Comparison of ENCODE assay signal across 34 mouse cellular contexts in genomic region chr13:56256716-56257299, GRCm38 (mm10). TPM values are rescaled to one million over a fixed set of nuclear protein-coding genes. Genes with fewer than 3 reads are reported as not detected.
DNase-seq lines count a peak whose midpoint lies in the region; ATAC-seq and TF ChIP-seq lines count a peak whose summit lies in the region.
"Had no signal": no experiment of that assay in that cellular context is flagged by ENCODE, and none has a peak within 500 bp of the region (broad histone marks: within the 10 kb centered on the region; RNA-seq: fewer than 3 reads in every experiment).

No protein-coding gene starts in this region.

- H3K4me1 ChIP-seq in hindbrain, embryonic 10.5 days (replicated peaks), result peaks cover 94% of the 10 kb centered on the region
- H3K4me1 ChIP-seq in hindbrain, postnatal 0 days (ENCODE audit: insufficient read depth, low read length), result peaks cover 8% of the 10 kb centered on the region
- peaks cover 55% of the 10 kb centered on the region for H3K4me1 ChIP-seq in midbrain, embryonic 11.5 days (ENCODE audit: control insufficient read depth, insufficient read depth, low read length)
- H3K4me1 ChIP-seq in midbrain, embryonic 16.5 days (ENCODE audit: control insufficient read depth, insufficient read depth, low read length), result peaks cover 18% of the 10 kb centered on the region
- H3K4me1 ChIP-seq in embryonic facial prominence, embryonic 10.5 days, result peaks cover 59% of the 10 kb centered on the region
- peaks cover 12% of the 10 kb centered on the region for H3K4me1 ChIP-seq in intestine, embryonic 16.5 days (ENCODE audit: control insufficient read depth, insufficient read depth, low read length)

- H3K27ac ChIP-seq in hindbrain, embryonic 10.5 days, result peak overlapping the region; percentile 89
- H3K27ac ChIP-seq in hindbrain, postnatal 0 days, result no peak overlapping the region
- H3K27ac ChIP-seq in midbrain, embryonic 11.5 days (ENCODE audit: low read depth, low read length), result no peak overlapping the region
- no peak overlapping the region for H3K27ac ChIP-seq in midbrain, embryonic 16.5 days (ENCODE audit: low read length)
- no peak overlapping the region for H3K27ac ChIP-seq in embryonic facial prominence, embryonic 10.5 days (replicated peaks)
- H3K27ac ChIP-seq in intestine, embryonic 16.5 days (ENCODE audit: low read length), result no peak overlapping the region
- H3K27ac ChIP-seq: hindbrain, embryonic 14.5 days; layer of hippocampus, adult 2 months; left cerebral cortex, adult 2 months; liver, embryonic 12.5 days; neural tube, embryonic 13.5 days had no signal

- DNase-seq in hindbrain, embryonic 10.5 days (ENCODE audit: low spot score), result peak; percentile 62
- DNase-seq in hindbrain, postnatal 0 days (ENCODE audit: low spot score), result no peak
- DNase-seq in midbrain, embryonic 11.5 days (ENCODE audit: low spot score, missing footprints), result peak; percentile 91
- DNase-seq in embryo, embryonic 10 days (ENCODE audit: low spot score), result peak; percentile 47
- DNase-seq in embryonic facial prominence, embryonic 10.5 days (ENCODE audit: low spot score), result peak; percentile 42
- DNase-seq in testis, postnatal 10 days (ENCODE audit: low spot score), result no peak
- DNase-seq: adrenal gland, postnatal 10 days; cerebellum, adult 11 months; cerebellum, adult 9-10 months; cerebellum, postnatal 36 days; forebrain, postnatal 0 days; gastrocnemius, postnatal 10 days; heart, postnatal 14 days; kidney, adult 2 months; kidney, postnatal 36 days; liver, postnatal 0 days; lung, postnatal 36 days had no signal

- H3K9ac ChIP-seq in hindbrain, postnatal 0 days (replicated peaks; ENCODE audit: low read length), result no peak overlapping the region
- H3K9ac ChIP-seq in midbrain, embryonic 11.5 days (ENCODE audit: low read length), result no peak overlapping the region
- no peak overlapping the region for H3K9ac ChIP-seq in midbrain, embryonic 16.5 days (ENCODE audit: low read depth, low read length)
- H3K9ac ChIP-seq in intestine, embryonic 16.5 days (ENCODE audit: low read depth, low read length), result no peak overlapping the region
- H3K9ac ChIP-seq: forebrain, postnatal 0 days; hindbrain, embryonic 14.5 days; liver, embryonic 12.5 days; liver, postnatal 0 days; neural tube, embryonic 13.5 days had no signal

- H3K4me3 ChIP-seq in hindbrain, embryonic 10.5 days, result peak overlapping the region; percentile 4; the same call in 1 of the 2 replicates
- no peak overlapping the region for H3K4me3 ChIP-seq in hindbrain, postnatal 0 days (ENCODE audit: low read length)
- H3K4me3 ChIP-seq in midbrain, embryonic 11.5 days (ENCODE audit: low read depth, low read length), result no peak overlapping the region
- H3K4me3 ChIP-seq in midbrain, embryonic 16.5 days (ENCODE audit: low read depth, low read length), result no peak overlapping the region
- 0 out of 2 replicates have a peak overlapping the region, but pooled peaks have one; percentile 13 for H3K4me3 ChIP-seq in embryonic facial prominence, embryonic 10.5 days
- no peak overlapping the region for H3K4me3 ChIP-seq in intestine, embryonic 16.5 days (ENCODE audit: low read length)
- H3K4me3 ChIP-seq: layer of hippocampus, adult 2 months; left cerebral cortex, adult 2 months; liver, embryonic 12.5 days; megakaryocyte, embryonic 14.5 days; neural tube, embryonic 13.5 days had no signal

- H3K4me2 ChIP-seq in hindbrain, postnatal 0 days (ENCODE audit: low read depth, low read length), result no peak overlapping the region
- H3K4me2 ChIP-seq in midbrain, embryonic 11.5 days, result 0 out of 2 replicates have a peak overlapping the region, but pooled peaks have one; percentile 1
- no peak overlapping the region for H3K4me2 ChIP-seq in midbrain, embryonic 16.5 days (ENCODE audit: low read length)
- no peak overlapping the region for H3K4me2 ChIP-seq in intestine, embryonic 16.5 days (ENCODE audit: low read depth, low read length)
- H3K4me2 ChIP-seq: hindbrain, embryonic 14.5 days; liver, embryonic 12.5 days; neural tube, embryonic 13.5 days had no signal

- no peaks in the 10 kb centered on the region for H3K36me3 ChIP-seq in hindbrain, embryonic 10.5 days
- no peaks in the 10 kb centered on the region for H3K36me3 ChIP-seq in hindbrain, postnatal 0 days (ENCODE audit: insufficient read depth, low read length)
- H3K36me3 ChIP-seq in midbrain, embryonic 11.5 days (ENCODE audit: control insufficient read depth, insufficient read depth, low read length), result no peaks in the 10 kb centered on the region
- H3K36me3 ChIP-seq in midbrain, embryonic 16.5 days (ENCODE audit: control insufficient read depth, insufficient read depth, low read length), result no peaks in the 10 kb centered on the region
- no peaks in the 10 kb centered on the region for H3K36me3 ChIP-seq in embryonic facial prominence, embryonic 10.5 days (replicated peaks)
- H3K36me3 ChIP-seq in intestine, embryonic 16.5 days (ENCODE audit: control insufficient read depth, insufficient read depth, low read length), result no peaks in the 10 kb centered on the region
- H3K36me3 ChIP-seq: liver, embryonic 12.5 days; neural tube, embryonic 13.5 days had no signal

- no peak for ATAC-seq in hindbrain, postnatal 0 days
- no peak for ATAC-seq in midbrain, embryonic 11.5 days (ENCODE audit: low FRiP score)
- no peak for ATAC-seq in midbrain, embryonic 16.5 days
- no peak for ATAC-seq in intestine, embryonic 16.5 days
- ATAC-seq: forebrain, postnatal 0 days; liver, embryonic 12.5 days; liver, postnatal 0 days; Patski had no signal

- WGBS in hindbrain, embryonic 10.5 days, result 4% methylated on average over 14 of the region's 14 CpGs
- 14% methylated on average over 14 of the region's 14 CpGs for WGBS in hindbrain, postnatal 0 days
- WGBS in midbrain, embryonic 11.5 days, result 3% methylated on average over 14 of the region's 14 CpGs
- WGBS in midbrain, embryonic 16.5 days, result 9% methylated on average over 14 of the region's 14 CpGs
- WGBS in embryonic facial prominence, embryonic 10.5 days, result 4% methylated on average over 14 of the region's 14 CpGs
- WGBS in intestine, embryonic 16.5 days, result 7% methylated on average over 14 of the region's 14 CpGs

- H3K9me3 ChIP-seq in hindbrain, embryonic 10.5 days, result no peaks in the 10 kb centered on the region
- H3K9me3 ChIP-seq in hindbrain, postnatal 0 days (ENCODE audit: low read length), result no peaks in the 10 kb centered on the region
- no peaks in the 10 kb centered on the region for H3K9me3 ChIP-seq in midbrain, embryonic 11.5 days (ENCODE audit: control insufficient read depth, low read length)
- no peaks in the 10 kb centered on the region for H3K9me3 ChIP-seq in midbrain, embryonic 16.5 days (replicated peaks; ENCODE audit: control insufficient read depth, low read length, poor library complexity, severe bottlenecking)
- no peaks in the 10 kb centered on the region for H3K9me3 ChIP-seq in embryonic facial prominence, embryonic 10.5 days
- H3K9me3 ChIP-seq in intestine, embryonic 16.5 days (ENCODE audit: control insufficient read depth, low read length), result no peaks in the 10 kb centered on the region
- H3K9me3 ChIP-seq: liver, embryonic 12.5 days; neural tube, embryonic 13.5 days had no signal

- peaks cover 100% of the 10 kb centered on the region for H3K27me3 ChIP-seq in hindbrain, embryonic 10.5 days (ENCODE audit: insufficient read depth, poor library complexity, severe bottlenecking)
- H3K27me3 ChIP-seq in hindbrain, postnatal 0 days (ENCODE audit: insufficient read depth, low read length), result peaks cover 87% of the 10 kb centered on the region
- H3K27me3 ChIP-seq in midbrain, embryonic 11.5 days (ENCODE audit: control insufficient read depth, insufficient read depth, low read length), result peaks cover 89% of the 10 kb centered on the region
- peaks cover 64% of the 10 kb centered on the region for H3K27me3 ChIP-seq in midbrain, embryonic 16.5 days (ENCODE audit: control insufficient read depth, insufficient read depth, low read depth, low read length)
- H3K27me3 ChIP-seq in embryonic facial prominence, embryonic 10.5 days (replicated peaks; ENCODE audit: low read depth, poor library complexity, severe bottlenecking), result peaks cover 100% of the 10 kb centered on the region
- peaks cover 97% of the 10 kb centered on the region for H3K27me3 ChIP-seq in intestine, embryonic 16.5 days (replicated peaks; ENCODE audit: control insufficient read depth, insufficient read depth, low read length)

- TF ChIP-seq CTCF in hindbrain, postnatal 0 days (IDR thresholded peaks at IDR 0.05; ENCODE audit: low read depth), result no peak

RNA-seq across cellular contexts. Expression of gene Neurog1, which starts 4.8 kb away (rescaled TPM):
- 28.4 and 33.7 TPM in 2 replicates for polyA plus RNA-seq in hindbrain, embryonic 10.5 days (2016; fragmentation: Nextera tagmentation; extraction: Ambion mirVana)
- 0.14 and 0.42 TPM in 2 replicates for total RNA-seq in hindbrain, postnatal 0 days (2014; rRNA removed)
- 0.10 and 0.30 TPM in 2 replicates for polyA plus RNA-seq in hindbrain, postnatal 0 days (2015; fragmentation: Nextera tagmentation; extraction: Ambion mirVana)
- polyA plus RNA-seq in midbrain, embryonic 11.5 days (2014; fragmentation: Nextera tagmentation; extraction: Ambion mirVana), result 35.6 and 42.1 TPM in 2 replicates
- polyA plus RNA-seq in midbrain, embryonic 16.5 days (2015; fragmentation: Nextera tagmentation; extraction: Ambion mirVana), result 2.3 and 3.2 TPM in 2 replicates
- 11.2 and 15.5 TPM in 2 replicates for polyA plus RNA-seq in embryonic facial prominence, embryonic 10.5 days (2016; fragmentation: Nextera tagmentation; extraction: Ambion mirVana)
- polyA plus RNA-seq in intestine, embryonic 16.5 days (2015; fragmentation: Nextera tagmentation; extraction: Ambion mirVana), result not detected in 2 replicates
- total RNA-seq: adrenal gland, postnatal 10 days; forebrain, postnatal 0 days; gastrocnemius, postnatal 10 days; heart, postnatal 14 days; layer of hippocampus, postnatal 14 days; left cerebral cortex, adult 2 months; MEL had no signal
- polyA plus RNA-seq: forebrain, postnatal 0 days; gonadal fat pad, adult 2 months; heart, embryonic 14.5 days; hindbrain, embryonic 14.5 days; intestine, embryonic 14.5 days; kidney, adult 2 months; kidney, embryonic 16.5 days; liver, embryonic 12.5 days; liver, postnatal 0 days; lung, embryonic 16.5 days; stomach, embryonic 14.5 days had no signal

RNA-seq across cellular contexts. Expression of gene Cxcl14, which starts 39.5 kb away (rescaled TPM):
- polyA plus RNA-seq in hindbrain, embryonic 10.5 days (2016; fragmentation: Nextera tagmentation; extraction: Ambion mirVana), result 6.1 and 12.5 TPM in 2 replicates
- 17.5 and 20.2 TPM in 2 replicates for total RNA-seq in hindbrain, postnatal 0 days (2014; rRNA removed)
- polyA plus RNA-seq in hindbrain, postnatal 0 days (2015; fragmentation: Nextera tagmentation; extraction: Ambion mirVana), result 19.2 and 19.9 TPM in 2 replicates
- 9.2 and 9.3 TPM in 2 replicates for polyA plus RNA-seq in midbrain, embryonic 11.5 days (2014; fragmentation: Nextera tagmentation; extraction: Ambion mirVana)
- 12.3 and 21.0 TPM in 2 replicates for polyA plus RNA-seq in midbrain, embryonic 16.5 days (2015; fragmentation: Nextera tagmentation; extraction: Ambion mirVana)
- 23.8 and 40.2 TPM in 2 replicates for polyA plus RNA-seq in embryonic facial prominence, embryonic 10.5 days (2016; fragmentation: Nextera tagmentation; extraction: Ambion mirVana)
- 8.8 TPM in 2 replicates for polyA plus RNA-seq in intestine, embryonic 16.5 days (2015; fragmentation: Nextera tagmentation; extraction: Ambion mirVana)
- total RNA-seq: MEL had no signal

Comparison
In these comparisons a context has a peak if more than half of its experiments do, and no peak if none do; other contexts are left out.
1. DNase-seq: peak in hindbrain, embryonic 10.5 days (single experiment), midbrain, embryonic 11.5 days (single experiment), embryo, embryonic 10 days (single experiment) and embryonic facial prominence, embryonic 10.5 days (single experiment); none in hindbrain, postnatal 0 days (single experiment) and testis, postnatal 10 days (single experiment).
2. H3K4me3 ChIP-seq: peak in hindbrain, embryonic 10.5 days (single experiment) and embryonic facial prominence, embryonic 10.5 days (single experiment); none in hindbrain, postnatal 0 days (single experiment), midbrain, embryonic 11.5 days (single experiment), midbrain, embryonic 16.5 days (single experiment) and intestine, embryonic 16.5 days (single experiment).